Mouse (Mus musculus): ENCODE data around the gene Dmrt1.

DNA sequence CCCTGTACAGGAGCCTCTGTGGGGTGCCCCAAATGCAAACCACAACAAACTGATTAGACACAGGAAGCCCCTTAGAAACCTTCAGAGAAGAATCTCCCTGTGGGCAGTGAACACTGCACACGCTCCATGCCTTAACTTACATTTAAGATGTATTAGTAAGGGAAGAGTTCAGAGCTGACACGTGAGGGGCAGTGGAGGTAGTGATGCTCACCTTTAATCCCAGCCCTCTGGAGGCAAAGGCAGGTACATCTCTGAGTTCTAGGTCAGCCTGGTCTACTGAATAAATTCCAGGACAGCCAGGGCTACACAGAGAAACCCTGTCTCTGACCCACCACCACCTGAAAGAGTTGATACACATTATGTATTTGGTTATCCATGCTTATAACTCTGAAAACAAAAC, 15.9 kb upstream of the Dmrt1 start:
- TF ChIP-seq GATA1 (IDR thresholded peaks at IDR 0.05; ENCODE audit: borderline replicate concordance, low read length) (no peak), FLI1 (IDR thresholded peaks at IDR 0.05; ENCODE audit: low read length) (no peak)
